Comparison of ENCODE assay signal across 9 mouse cellular contexts in the genomic region with DNA sequence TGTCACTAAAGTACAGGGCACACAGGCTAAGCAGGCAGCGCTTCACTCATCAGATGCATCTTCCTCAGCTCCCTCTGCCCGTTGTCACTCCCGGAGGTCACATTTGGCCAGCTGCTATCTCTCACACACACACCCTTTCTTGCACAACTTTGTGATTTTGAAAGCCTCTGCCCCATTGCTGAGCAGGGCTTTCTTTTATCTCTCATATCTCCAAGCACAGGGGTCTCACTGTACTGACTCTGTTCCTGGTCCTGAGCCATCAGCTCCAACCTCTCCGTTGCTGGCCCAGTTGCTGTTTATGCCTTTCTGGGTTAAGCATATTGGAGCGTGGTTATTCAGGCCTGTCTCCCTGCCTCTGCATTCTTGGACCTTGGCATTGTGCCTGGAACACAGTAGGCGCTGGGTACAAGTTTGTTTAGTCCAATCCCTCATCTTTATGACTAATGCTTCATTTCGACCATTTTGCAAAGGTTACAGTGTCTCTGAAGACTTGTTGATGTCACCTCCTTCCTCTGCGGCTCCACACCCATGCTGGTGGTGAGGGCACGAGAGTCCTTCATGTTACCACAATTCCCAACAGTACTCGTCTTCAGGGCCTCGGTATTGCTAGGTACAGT.
DNase-seq lines count a peak whose midpoint lies in the region; ATAC-seq lines count a peak whose summit lies in the region.
"Had no signal": no experiment of that assay in that cellular context is flagged by ENCODE, and none has a peak within 500 bp of the region (broad histone marks: within the 10 kb centered on the region; RNA-seq: fewer than 3 reads in every experiment).

No protein-coding gene starts in this region.

- whole genome bisulfite sequencing in liver, embryonic 13.5 days (ENCODE audit: insufficient replicate concordance): 20% methylated on average over 11 of the region's 11 CpGs
- 77% methylated on average over 11 of the region's 11 CpGs for WGBS in forebrain, embryonic 14.5 days

- peak; percentile 36 for DNase-seq in retina, postnatal 1 day
- no peak for DNase-seq in retina, embryonic 14.5 days (ENCODE audit: low spot score)
- peak; percentile 61 for DNase-seq in fibroblast of lung, adult 2 months (ENCODE audit: low read depth)
- DNase-seq in liver, embryonic 13.5 days: no peak
- DNase-seq in urinary bladder, postnatal 14 days (ENCODE audit: low spot score): peak; percentile 85
- DNase-seq in forebrain, embryonic 14.5 days (ENCODE audit: low spot score): no peak
- no peak for DNase-seq in gastrocnemius, postnatal 25 days

- no peak overlapping the region for H3K4me2 ChIP-seq in liver, embryonic 13.5 days
- no peak overlapping the region for H3K4me2 ChIP-seq in forebrain, embryonic 14.5 days (ENCODE audit: low read length)

- peak overlapping the region; percentile 20; the same call in 1 of the 2 replicates for H3K27ac ChIP-seq in liver, embryonic 13.5 days
- H3K27ac ChIP-seq in forebrain, embryonic 14.5 days (ENCODE audit: low read depth, low read length): no peak overlapping the region
- H3K27ac ChIP-seq: liver, embryonic 14.5 days had no signal

- peaks cover 29% of the 10 kb centered on the region for H3K4me1 ChIP-seq in liver, embryonic 13.5 days (replicated peaks)
- H3K4me1 ChIP-seq in forebrain, embryonic 14.5 days (ENCODE audit: control insufficient read depth, insufficient read depth, low read length): peaks cover 10% of the 10 kb centered on the region

- 0 out of 2 replicates have a peak, but pooled peaks cover 8% of the 10 kb centered on the region for H3K27me3 ChIP-seq in liver, embryonic 13.5 days
- no peaks in the 10 kb centered on the region for H3K27me3 ChIP-seq in forebrain, embryonic 14.5 days (replicated peaks; ENCODE audit: control insufficient read depth, insufficient read depth, low read length)

- no peak overlapping the region for H3K9ac ChIP-seq in liver, embryonic 13.5 days
- H3K9ac ChIP-seq in forebrain, embryonic 14.5 days (ENCODE audit: low read length): no peak overlapping the region
- H3K9ac ChIP-seq: liver, embryonic 14.5 days had no signal

- no peaks in the 10 kb centered on the region for H3K36me3 ChIP-seq in liver, embryonic 13.5 days
- no peaks in the 10 kb centered on the region for H3K36me3 ChIP-seq in forebrain, embryonic 14.5 days (ENCODE audit: control insufficient read depth, insufficient read depth, low read length)

- no peaks in the 10 kb centered on the region for H3K9me3 ChIP-seq in liver, embryonic 13.5 days (replicated peaks)
- no peaks in the 10 kb centered on the region for H3K9me3 ChIP-seq in forebrain, embryonic 14.5 days (replicated peaks; ENCODE audit: control insufficient read depth, low read length)

- no peak for ATAC-seq in liver, embryonic 13.5 days (ENCODE audit: low read depth)
- no peak for ATAC-seq in forebrain, embryonic 14.5 days
- no peak for ATAC-seq in cerebellum, adult (ENCODE audit: insufficient number of reproducible peaks, low FRiP score, low TSS enrichment)

- H3K4me3 ChIP-seq in liver, embryonic 13.5 days (replicated peaks): no peak overlapping the region
- no peak overlapping the region for H3K4me3 ChIP-seq in forebrain, embryonic 14.5 days (ENCODE audit: low read depth, low read length)

Comparison
In these comparisons a context has a peak if more than half of its experiments do, and no peak if none do; other contexts are left out.
1. DNase-seq: peak in retina, postnatal 1 day (single experiment), fibroblast of lung, adult 2 months (single experiment) and urinary bladder, postnatal 14 days (single experiment); none in retina, embryonic 14.5 days (single experiment), liver, embryonic 13.5 days (single experiment), forebrain, embryonic 14.5 days (single experiment) and gastrocnemius, postnatal 25 days (single experiment).